Mouse (Mus musculus): ENCODE data around the gene Vmn1r69. TPM values are rescaled to one million over a fixed set of nuclear protein-coding genes. Genes with fewer than 3 reads are reported as not detected.

Vmn1r69 gene
- not detected for polyA plus RNA-seq (2017; shearing (Covaris generic))

DNA sequence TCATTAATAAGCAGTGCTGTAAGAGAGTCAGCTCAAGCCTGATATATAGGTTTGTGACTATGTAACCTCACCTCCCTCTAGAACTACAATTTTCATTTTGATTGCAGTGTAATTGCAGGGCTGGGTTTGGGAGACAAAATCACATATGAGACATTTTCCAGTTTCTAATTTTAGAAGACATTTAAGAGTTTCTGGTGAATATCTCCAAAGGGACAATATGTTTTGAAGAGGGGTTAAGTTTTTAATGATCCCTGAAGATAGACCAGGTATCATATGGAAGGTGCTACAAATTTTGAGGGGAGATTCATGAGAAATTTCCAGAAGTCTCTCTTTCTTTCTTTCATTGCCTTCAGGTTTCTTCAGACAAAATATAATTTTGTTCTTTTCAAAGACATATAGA is at the start of gene Vmn1r69:
Vmn1r69 (minus strand) TSS at position 101 of the 400 bp plus-strand sequence.

DNA sequence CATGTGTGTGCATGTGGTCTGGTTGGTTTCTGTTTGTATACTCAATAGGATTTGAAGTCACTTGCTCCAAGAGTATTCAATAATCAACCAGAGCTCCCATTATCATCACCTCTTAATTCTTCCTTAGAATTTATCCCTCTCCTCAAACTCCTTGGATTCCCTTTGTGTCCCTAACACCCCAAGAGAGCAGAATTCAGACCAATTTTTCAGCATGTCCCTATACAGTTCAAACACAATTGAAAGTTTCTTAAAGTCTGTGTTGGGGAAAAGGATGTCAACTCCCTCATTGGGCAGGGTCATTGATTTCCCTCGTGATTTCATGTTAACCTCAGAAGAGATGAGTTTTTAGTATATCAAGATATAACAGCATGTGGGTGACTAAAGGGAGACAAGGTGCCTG is 17.8 kb upstream of the Vmn1r69 start, which contains the start of gene Vmn1r70:
Vmn1r70 (plus strand) TSS at position 301 of the 400 bp plus-strand sequence.

DNA sequence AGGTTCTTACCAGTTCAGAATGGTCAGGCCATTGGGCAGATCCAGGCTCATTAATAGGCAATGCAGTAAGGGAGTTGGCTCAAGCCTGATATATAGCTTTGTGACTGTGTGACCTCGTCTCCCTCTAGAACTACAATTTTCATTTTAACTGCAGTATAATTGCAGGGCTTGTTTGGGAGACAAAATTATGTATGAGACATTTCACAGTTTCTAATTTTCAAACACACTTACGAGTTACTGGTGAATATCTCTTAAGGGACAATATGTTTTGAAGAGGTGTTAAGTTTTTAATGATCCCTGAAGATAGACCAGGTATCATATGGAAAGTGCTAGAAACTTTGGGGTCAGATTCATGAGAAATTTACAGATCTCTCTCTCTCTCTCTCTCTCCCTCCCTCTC is 55.1 kb downstream of the Vmn1r69 start, which contains the start of gene Vmn1r68:
Vmn1r68 (minus strand) TSS at position 101 of the 400 bp plus-strand sequence.

Other genes starting within 250 kb of the Vmn1r69 start
- not detected for gene Vmn1r67, start 170.3 kb downstream of the Vmn1r69 start, polyA plus RNA-seq (2017; shearing (Covaris generic))
- gene Zik1, start 118.3 kb downstream of the Vmn1r69 start, polyA plus RNA-seq (2017; shearing (Covaris generic)), result 1.4 TPM
- 0.07 TPM for gene Vmn1r68, start 55.2 kb downstream of the Vmn1r69 start, polyA plus RNA-seq (2017; shearing (Covaris generic))
- gene Vmn1r70, start 17.9 kb upstream of the Vmn1r69 start, polyA plus RNA-seq (2017; shearing (Covaris generic)), result 0.10 TPM
- not detected for gene Nlrp4b, start 74.1 kb upstream of the Vmn1r69 start, polyA plus RNA-seq (2017; shearing (Covaris generic))
- 0.08 TPM for gene Vmn1r71, start 140.7 kb upstream of the Vmn1r69 start, polyA plus RNA-seq (2017; shearing (Covaris generic))

Measured in CD4-positive, CD25-positive, alpha-beta regulatory T cell (primary cell).